Mouse (Mus musculus) heart, embryonic 16.5 days (tissue): ENCODE measurements around the gene Plpp3. TPM values are rescaled to one million over a fixed set of nuclear protein-coding genes. Genes with fewer than 3 reads are reported as not detected.

Experiments used
- ATAC-seq: fragments of 200-750 bp; cut with Nextera tagmentation; replicated peaks from 2 replicates; pipeline ENCODE4 v1.8.0; 2017; ENCODE audit warnings: moderate number of reproducible peaks; ENCODE audit not compliant: insufficient read depth, low FRiP score; ENCODE audit errors: extremely low read depth
- H3K27ac ChIP-seq: fragments of 300-500 bp; sonication (generic); 2 replicates; pipeline ENCODE4 v1.5.1; 2014; ENCODE audit warnings: mild to moderate bottlenecking, low read length, control low read depth, moderate library complexity
- H3K27me3 ChIP-seq: fragments of 300-500 bp; sonication (generic); 2 replicates; pipeline ENCODE4 v1.6.1; 2014; ENCODE audit warnings: low read length, mixed read lengths; ENCODE audit not compliant: control insufficient read depth, insufficient read depth
- H3K36me3 ChIP-seq: fragments of 300-500 bp; sonication (generic); 2 replicates; pipeline ENCODE4 v1.6.1; 2014; ENCODE audit not compliant: control insufficient read depth, insufficient read depth
- H3K4me1 ChIP-seq: fragments of 300-500 bp; sonication (generic); 2 replicates; pipeline ENCODE4 v1.6.1; 2014; ENCODE audit warnings: low read length, mixed read lengths; ENCODE audit not compliant: control insufficient read depth, insufficient read depth
- H3K4me2 ChIP-seq: fragments of 300-500 bp; sonication (generic); 2 replicates; pipeline ENCODE4 v1.6.1; 2014; ENCODE audit warnings: low read depth, mild to moderate bottlenecking, control low read depth, low read length
- H3K4me3 ChIP-seq: fragments of 300-500 bp; sonication (generic); 2 replicates; pipeline ENCODE4 v1.5.1; 2014; ENCODE audit warnings: mild to moderate bottlenecking, control low read depth, low read length
- H3K9ac ChIP-seq: fragments of 300-500 bp; sonication (generic); 2 replicates; pipeline ENCODE4 v1.6.1; 2014; ENCODE audit warnings: low read length, control low read depth
- H3K9me3 ChIP-seq: fragments of 300-500 bp; sonication (generic); replicated peaks from 2 replicates; pipeline ENCODE4 v1.6.1; 2016; ENCODE audit warnings: low read length; ENCODE audit not compliant: control insufficient read depth
- WGBS: fragments of 180-500 bp; shearing (Covaris S2); extraction: QIAGEN DNeasy Blood & Tissue Kit; methylation state at CpG from one replicate; pipeline ENCODE4 v1.1.7; 2014; 5-methylcytosine and 5-hydroxymethylcytosine counted together
- polyA plus RNA-seq: library from polyadenylated mRNA; unstranded; fragments of >200 nt; fragmentation: Nextera tagmentation; extraction: Ambion mirVana; gene quantifications from 2 replicates; pipeline ENCODE4 v1.2.1, GENCODE M21; 2015

Gene Plpp3
- polyA plus RNA-seq, 1 experiment from 2014 or later, result 40.8 TPM

DNA sequence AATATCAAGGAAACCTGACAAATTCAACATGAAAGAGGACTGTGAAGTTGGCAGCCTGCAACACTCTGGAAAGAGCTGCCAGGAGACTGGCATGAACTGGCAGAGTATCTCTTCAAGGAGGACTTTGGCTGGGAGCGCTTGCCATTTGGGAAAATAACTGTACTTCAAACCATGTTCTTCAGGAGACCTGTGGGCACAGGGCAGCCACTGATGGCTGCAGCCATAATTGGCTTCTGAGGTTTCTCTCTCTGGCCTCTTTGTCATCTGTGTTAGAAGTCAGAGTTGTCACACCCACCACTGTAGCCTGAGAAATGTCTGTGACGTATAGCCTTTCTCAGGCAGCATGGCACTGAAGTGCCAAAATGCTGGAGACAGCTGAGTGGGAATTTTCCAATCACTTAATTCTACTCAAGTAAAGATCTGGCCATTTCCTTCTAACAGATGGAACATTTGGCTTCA lies 46.2 kb downstream of the Plpp3 start:
- Histone ChIP-seq H3K36me3 (0 out of 2 replicates have a peak, but pooled peaks cover 3% of the 10 kb centered on the region), H3K27ac (no peak overlapping the region), H3K27me3 (no peaks in the 10 kb centered on the region; the same call in 1 of the 2 replicates), H3K4me2 (no peak overlapping the region), H3K4me1 (peaks cover 19% of the 10 kb centered on the region), H3K4me3 (no peak overlapping the region), H3K9ac (no peak overlapping the region), H3K9me3 (no peaks in the 10 kb centered on the region)
- WGBS, result 80% methylated on average over 2 of the region's 2 CpGs
- no peak for ATAC-seq

DNA sequence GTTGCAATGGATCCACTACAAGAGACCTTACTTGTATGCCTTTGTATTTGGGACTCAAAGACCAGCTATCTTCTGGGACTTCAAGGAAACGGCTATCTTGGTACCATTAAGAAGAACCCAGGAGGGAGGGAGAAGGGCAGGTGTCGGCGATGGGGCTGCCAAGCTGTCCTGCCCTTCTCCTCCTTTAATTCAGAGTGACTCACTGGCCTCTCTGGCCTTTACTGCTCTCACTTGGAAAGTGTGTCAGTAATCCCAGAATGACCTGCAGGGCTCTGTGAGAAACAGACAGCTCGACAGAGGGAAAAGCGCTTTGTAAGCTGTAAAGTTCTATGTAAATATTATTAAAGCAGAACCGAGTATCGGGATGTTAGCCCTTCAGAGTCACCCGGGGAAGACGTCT lies 46.9 kb downstream of the Plpp3 start:
- ATAC-seq, result no peak
- Histone ChIP-seq H3K4me3 (no peak overlapping the region), H3K4me2 (no peak overlapping the region), H3K27ac (0 out of 2 replicates have a peak overlapping the region, but pooled peaks have one; percentile 2), H3K27me3 (no peaks in the 10 kb centered on the region; the same call in 1 of the 2 replicates), H3K36me3 (no peaks in the 10 kb centered on the region), H3K4me1 (peaks cover 19% of the 10 kb centered on the region), H3K9me3 (no peaks in the 10 kb centered on the region), H3K9ac (no peak overlapping the region)
- 53% methylated on average over 9 of the region's 9 CpGs for WGBS

DNA sequence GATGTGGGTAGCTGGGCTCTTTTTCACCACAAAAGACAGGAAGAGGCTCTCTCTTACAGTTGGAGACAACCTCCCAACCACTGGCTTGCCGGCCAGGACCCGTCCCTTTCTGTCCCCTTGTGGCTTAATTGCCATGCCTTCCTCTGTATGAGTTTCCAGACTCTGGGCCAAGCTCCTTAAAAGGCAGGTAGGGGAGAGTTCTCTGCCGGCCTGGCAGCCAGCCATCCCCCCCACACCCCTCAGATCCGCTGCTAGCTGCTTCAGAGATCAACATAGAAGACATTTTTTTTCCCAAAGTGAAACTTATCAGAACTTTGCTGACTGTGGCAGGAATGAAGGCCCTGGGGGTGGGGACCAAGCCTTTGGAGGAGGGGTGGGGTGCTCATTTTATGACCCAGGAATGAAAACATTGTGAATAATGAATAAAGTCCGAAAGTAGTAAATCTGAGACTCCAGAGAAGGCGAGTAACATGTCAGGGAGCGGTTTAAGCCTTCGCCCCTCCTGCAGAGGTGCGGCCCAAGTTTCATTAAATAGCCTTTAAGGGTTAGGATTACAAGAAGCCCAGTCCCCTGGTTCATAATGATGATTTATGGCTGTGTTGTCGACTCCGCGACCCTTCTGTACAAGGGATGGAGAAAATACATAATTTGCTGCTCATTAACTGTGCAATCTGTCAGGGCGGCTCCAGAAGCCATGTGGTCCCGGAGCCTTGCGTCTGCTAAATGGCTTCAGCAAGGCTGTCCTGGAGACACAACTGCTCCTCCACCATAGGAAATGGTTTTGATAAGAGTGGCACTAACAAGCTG lies 48.1 kb downstream of the Plpp3 start:
- H3K4me2 ChIP-seq, result peak overlapping the region; percentile 1; the same call in 1 of the 2 replicates
- H3K9ac ChIP-seq, result no peak overlapping the region
- H3K9me3 ChIP-seq, result no peaks in the 10 kb centered on the region
- WGBS, result 60% methylated on average over 15 of the region's 15 CpGs
- no peaks in the 10 kb centered on the region; the same call in 1 of the 2 replicates for H3K27me3 ChIP-seq
- peaks cover 19% of the 10 kb centered on the region for H3K4me1 ChIP-seq
- peak overlapping the region; percentile 52; the same call in 1 of the 2 replicates for H3K27ac ChIP-seq
- peak; percentile 57; the same call in 1 of the 2 replicates for ATAC-seq
- no peaks in the 10 kb centered on the region for H3K36me3 ChIP-seq
- no peak overlapping the region for H3K4me3 ChIP-seq

DNA sequence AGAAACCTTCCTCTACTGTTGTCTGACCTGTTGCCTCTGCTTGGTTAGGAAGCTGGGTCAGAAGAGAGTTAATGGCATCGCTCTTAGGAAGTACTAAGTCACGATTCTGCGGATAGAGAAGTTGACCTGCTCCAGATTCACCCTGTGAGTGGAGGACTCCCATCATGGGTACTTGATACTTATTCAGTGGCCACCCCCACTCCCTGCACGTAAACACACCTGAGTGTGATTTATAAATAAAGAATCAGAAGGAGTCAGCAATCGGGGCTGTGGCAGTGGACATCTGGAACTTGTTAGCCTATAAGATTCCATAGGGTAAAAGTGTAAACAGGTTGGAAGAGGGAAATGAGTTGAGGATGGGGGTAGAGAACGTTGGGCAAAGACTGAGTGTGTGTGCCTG lies 49.0 kb downstream of the Plpp3 start:
- Histone ChIP-seq H3K4me3 (no peak overlapping the region), H3K4me2 (no peak overlapping the region), H3K36me3 (peaks cover 5% of the 10 kb centered on the region; the same call in 1 of the 2 replicates), H3K27me3 (no peaks in the 10 kb centered on the region; the same call in 1 of the 2 replicates), H3K27ac (no peak overlapping the region), H3K9me3 (no peaks in the 10 kb centered on the region), H3K9ac (no peak overlapping the region), H3K4me1 (peaks cover 19% of the 10 kb centered on the region)
- 79% methylated on average over 6 of the region's 6 CpGs for WGBS
- ATAC-seq, result no peak

DNA sequence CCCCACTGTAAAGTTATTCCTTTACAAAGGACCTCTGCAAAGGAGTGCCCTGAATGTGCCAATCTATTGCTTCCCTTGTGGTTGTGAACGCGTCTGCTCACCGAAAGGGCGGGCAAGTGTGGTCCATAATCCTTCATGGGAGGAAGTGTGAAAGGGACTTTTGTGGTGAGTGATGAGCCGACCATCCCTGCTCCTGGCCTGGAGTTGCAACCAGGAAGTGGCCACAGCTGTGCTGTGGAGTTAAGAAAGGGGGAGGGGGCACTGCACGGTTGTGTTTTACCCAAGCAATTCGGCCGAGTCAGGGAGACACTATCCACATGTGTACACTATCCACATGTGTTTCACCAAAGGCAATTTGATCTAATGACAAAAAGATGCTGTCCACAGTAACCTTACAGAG lies 49.8 kb downstream of the Plpp3 start:
- Histone ChIP-seq H3K4me3 (no peak overlapping the region), H3K9ac (no peak overlapping the region), H3K27ac (no peak overlapping the region; the same call in 1 of the 2 replicates), H3K27me3 (no peaks in the 10 kb centered on the region), H3K36me3 (peaks cover 6% of the 10 kb centered on the region; the same call in 1 of the 2 replicates), H3K4me1 (peaks cover 19% of the 10 kb centered on the region), H3K4me2 (no peak overlapping the region), H3K9me3 (no peaks in the 10 kb centered on the region)
- 47% methylated on average over 8 of the region's 8 CpGs for WGBS
- no peak for ATAC-seq

DNA sequence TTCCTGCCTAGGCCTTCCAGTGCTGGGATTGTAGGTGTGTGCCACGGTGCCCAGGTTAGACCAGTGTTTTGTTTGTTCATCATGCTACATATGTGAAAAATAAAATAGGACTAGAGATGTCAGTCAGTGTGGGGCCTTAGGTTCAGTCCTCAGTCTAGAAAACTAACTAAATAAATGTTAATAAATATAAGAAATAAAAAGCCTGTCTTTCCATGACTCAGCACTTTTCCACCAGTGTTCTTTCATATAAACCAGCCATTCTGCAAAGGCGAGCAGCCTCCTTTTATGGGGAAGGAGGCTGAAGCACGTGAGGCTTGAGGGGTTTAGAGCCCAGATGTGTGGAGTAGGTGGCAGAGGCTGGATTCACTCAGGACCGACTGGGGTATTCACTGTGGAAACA lies 50.5 kb downstream of the Plpp3 start:
- Histone ChIP-seq H3K4me3 (no peak overlapping the region), H3K36me3 (peaks cover 6% of the 10 kb centered on the region; the same call in 1 of the 2 replicates), H3K4me2 (no peak overlapping the region), H3K4me1 (peaks cover 19% of the 10 kb centered on the region), H3K9ac (no peak overlapping the region), H3K9me3 (no peaks in the 10 kb centered on the region), H3K27ac (no peak overlapping the region), H3K27me3 (no peaks in the 10 kb centered on the region)
- no peak for ATAC-seq
- WGBS, result 93% methylated on average over 4 of the region's 4 CpGs

DNA sequence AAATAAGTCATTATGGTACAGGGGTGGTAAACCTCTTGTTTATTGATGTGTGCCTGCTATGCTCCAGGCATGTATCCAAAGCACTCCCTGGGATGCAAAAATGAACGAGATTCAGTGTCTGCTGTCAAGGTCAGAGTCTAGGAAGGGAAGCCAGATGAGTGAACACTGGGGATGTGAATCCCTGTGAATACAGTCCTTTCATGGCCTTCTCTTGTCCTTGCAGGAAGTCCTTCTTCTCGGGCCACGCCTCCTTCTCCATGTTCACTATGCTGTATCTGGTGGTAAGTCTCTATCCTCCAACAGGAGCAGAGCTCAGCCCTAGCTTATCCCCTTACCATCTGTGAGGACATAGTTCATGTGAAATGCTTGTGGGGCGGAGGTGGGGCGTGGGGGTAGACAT lies 51.8 kb downstream of the Plpp3 start:
- Histone ChIP-seq H3K27ac (no peak overlapping the region), H3K27me3 (no peaks in the 10 kb centered on the region), H3K9ac (no peak overlapping the region), H3K4me2 (no peak overlapping the region), H3K9me3 (no peaks in the 10 kb centered on the region), H3K36me3 (peaks cover 6% of the 10 kb centered on the region; the same call in 1 of the 2 replicates), H3K4me1 (peaks cover 17% of the 10 kb centered on the region), H3K4me3 (no peak overlapping the region)
- ATAC-seq, result no peak
- 86% methylated on average over 5 of the region's 5 CpGs for WGBS

DNA sequence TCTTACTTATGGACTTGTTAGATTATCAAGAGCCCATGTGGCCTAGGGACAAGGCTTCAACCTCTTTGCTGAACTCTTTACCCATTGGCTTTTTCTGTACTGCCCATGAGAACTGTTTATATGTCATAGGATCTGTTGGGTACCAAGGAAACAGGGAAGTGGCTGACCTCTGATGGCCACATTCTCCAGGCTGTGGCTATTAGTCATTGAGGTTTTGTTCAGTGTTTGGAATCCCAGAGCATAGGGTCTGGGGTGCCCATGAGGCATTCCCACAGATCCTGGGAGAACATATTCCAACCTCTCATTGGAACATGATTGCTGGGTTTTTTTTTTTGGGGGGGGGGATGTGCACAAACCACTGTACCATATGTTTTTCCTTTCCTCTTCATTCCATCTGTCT lies 56.2 kb downstream of the Plpp3 start:
- Histone ChIP-seq H3K27ac (no peak overlapping the region), H3K4me3 (no peak overlapping the region), H3K4me2 (no peak overlapping the region), H3K9me3 (no peaks in the 10 kb centered on the region), H3K4me1 (no peaks in the 10 kb centered on the region; the same call in 1 of the 2 replicates), H3K9ac (no peak overlapping the region), H3K36me3 (peaks cover 6% of the 10 kb centered on the region; the same call in 1 of the 2 replicates), H3K27me3 (no peaks in the 10 kb centered on the region)
- ATAC-seq, result no peak

DNA sequence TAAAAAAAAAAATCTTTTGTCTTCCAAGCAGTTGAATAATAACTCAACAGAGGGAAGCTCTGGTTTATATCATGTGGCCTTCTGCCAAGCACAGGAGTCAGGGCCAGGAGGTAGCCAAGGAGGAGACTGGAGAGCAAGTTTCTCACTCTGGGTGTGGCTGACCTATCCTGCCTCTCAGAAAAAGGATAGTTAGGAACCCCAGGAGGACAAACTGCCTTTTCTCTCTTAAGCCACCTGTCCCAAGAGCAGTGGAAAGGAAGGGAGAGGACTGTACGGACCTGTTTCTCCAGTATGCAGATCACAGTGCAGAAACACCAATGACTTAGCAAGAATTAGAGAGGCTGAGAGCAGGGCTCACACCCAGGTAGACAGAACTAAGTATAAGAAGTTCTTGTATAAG lies 57.3 kb downstream of the Plpp3 start:
- H3K36me3 ChIP-seq, result peaks cover 9% of the 10 kb centered on the region; the same call in 1 of the 2 replicates

More for the DNA sequence above, 57.3 kb downstream of the Plpp3 start:
- H3K4me2 ChIP-seq, result no peak overlapping the region
- H3K4me3 ChIP-seq, result no peak overlapping the region
- no peak overlapping the region for H3K9ac ChIP-seq
- WGBS, result 78% methylated on average over 1 of the region's 1 CpGs
- ATAC-seq, result 0 out of 2 replicates have a peak, but pooled peaks have one; percentile 19
- H3K4me1 ChIP-seq, result no peaks in the 10 kb centered on the region; the same call in 1 of the 2 replicates
- H3K27me3 ChIP-seq, result no peaks in the 10 kb centered on the region
- no peaks in the 10 kb centered on the region for H3K9me3 ChIP-seq
- H3K27ac ChIP-seq, result 0 out of 2 replicates have a peak overlapping the region, but pooled peaks have one; percentile 7
